Mouse (Mus musculus): ENCODE results near the gene Cdkn1c.
A peak's percentile ranks its signal among the peaks of the same experiment; 100 is the strongest.

Gene Cdkn1c

GRCm38 (mm10) chr7:143473347-143474101 is 12.7 kb upstream of the Cdkn1c start, which contains the start of gene Slc22a18:
Gene Slc22a18, plus strand, starts transcription at chr7:143473736.
- DNase-seq = peak; percentile 58 to 59

DNA sequence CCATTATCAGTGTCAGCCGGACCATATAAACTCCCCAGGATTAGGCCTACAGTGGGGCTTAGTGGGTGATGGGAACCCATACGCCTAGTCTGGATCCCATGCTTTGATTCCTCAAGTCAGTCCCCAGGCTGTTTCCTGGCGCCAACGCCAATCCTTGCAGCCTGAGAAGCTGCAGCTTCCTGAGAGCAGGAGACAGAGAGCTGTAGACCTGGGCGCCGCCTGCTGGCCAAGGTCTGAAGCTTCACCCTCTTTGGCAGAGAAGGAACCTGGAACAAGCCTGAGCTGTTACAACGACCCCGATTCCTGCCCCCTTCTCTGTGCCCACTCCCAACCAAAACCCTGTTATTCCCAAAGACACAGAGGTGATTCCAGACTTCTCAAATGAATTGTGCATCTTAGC is 9.1 kb upstream of the Cdkn1c start:
- DNase-seq = peak; percentile 81 to 85

DNA sequence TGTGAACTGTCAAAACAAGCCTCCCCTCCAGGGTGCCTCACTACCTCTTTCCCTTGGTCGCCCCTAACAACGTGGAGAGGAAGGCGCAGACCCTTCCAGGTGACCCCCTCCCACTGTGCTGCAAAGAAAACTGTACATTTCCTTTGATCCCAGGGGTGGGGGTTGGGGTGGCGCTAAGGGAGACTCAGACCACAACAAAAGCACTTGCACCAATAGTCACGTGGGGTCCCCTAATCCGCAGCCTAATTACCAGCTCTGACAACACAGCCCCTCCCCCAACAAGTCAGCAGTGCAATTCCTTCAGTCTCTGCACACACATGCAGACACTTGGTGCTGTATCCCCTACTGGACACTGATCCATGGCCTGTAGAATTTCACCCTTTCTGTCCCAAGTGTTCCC is 6.9 kb upstream of the Cdkn1c start:
- no peak for DNase-seq

GRCm38 (mm10) chr7:143466099-143466677 is 5.3 kb upstream of the Cdkn1c start:
- DNase-seq = peak; percentile 73 to 89

GRCm38 (mm10) chr7:143464811-143465560 is 4.1 kb upstream of the Cdkn1c start:
- peak; percentile 60 to 72 for DNase-seq

DNA sequence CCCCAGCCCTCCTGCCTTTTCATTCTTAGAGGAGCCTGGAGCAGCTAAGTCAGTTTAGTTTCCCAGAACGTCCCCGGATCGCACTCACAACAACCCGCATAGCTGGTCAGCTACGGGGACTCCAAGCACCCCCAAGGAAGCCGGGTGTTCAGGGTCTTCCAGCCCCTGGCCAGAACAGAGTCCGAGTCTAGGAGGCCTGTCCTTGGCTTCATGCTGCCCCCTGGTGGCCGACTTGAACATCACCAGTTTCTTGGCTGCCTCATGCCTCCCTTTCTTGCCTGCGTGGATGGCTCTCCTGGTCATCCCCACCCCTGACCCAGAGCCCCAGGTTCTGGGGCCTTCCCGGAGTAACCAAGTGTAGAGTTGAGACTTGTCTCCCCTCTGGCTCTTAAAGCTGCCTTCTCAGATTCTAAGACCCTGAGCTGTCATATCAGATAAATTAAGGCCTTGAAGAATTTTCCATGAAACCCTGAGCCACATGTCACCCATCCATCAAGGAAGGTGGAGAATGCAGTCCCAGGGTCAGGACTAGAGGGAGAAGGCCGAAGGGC is 3.1 kb upstream of the Cdkn1c start:
- peak; percentile 78 to 85 for DNase-seq

- DNase-seq = peak in 1 of 2 experiments; percentile 25
Observed at GRCm38 (mm10) chr7:143462516-143462915, 1.7 kb upstream of the Cdkn1c start.

DNA sequence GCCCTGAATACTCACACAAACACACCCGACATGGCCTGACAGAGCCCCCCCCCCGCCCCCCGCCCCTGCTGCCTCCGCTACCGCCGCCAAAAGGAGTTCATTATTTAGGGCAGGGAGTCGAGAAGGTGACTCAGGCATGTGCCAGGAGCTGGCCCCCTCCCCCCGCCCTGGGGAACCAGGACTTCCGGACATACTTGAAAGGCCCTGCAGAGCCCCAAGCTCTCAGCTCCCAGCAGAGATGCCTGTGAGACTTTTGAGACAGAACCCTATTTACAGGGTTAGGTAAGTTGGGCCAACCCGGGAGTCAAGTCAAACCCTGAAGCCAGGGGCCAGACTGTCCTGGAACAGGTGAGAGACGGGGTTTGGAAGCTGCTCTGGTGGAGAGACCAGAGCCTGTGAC is 1.1 kb upstream of the Cdkn1c start:
- peak in 1 of 2 experiments; percentile 24 for DNase-seq

- no peak for DNase-seq
Observed at GRCm38 (mm10) chr7:143461294-143461870, 532 bp upstream of the Cdkn1c start.

DNA sequence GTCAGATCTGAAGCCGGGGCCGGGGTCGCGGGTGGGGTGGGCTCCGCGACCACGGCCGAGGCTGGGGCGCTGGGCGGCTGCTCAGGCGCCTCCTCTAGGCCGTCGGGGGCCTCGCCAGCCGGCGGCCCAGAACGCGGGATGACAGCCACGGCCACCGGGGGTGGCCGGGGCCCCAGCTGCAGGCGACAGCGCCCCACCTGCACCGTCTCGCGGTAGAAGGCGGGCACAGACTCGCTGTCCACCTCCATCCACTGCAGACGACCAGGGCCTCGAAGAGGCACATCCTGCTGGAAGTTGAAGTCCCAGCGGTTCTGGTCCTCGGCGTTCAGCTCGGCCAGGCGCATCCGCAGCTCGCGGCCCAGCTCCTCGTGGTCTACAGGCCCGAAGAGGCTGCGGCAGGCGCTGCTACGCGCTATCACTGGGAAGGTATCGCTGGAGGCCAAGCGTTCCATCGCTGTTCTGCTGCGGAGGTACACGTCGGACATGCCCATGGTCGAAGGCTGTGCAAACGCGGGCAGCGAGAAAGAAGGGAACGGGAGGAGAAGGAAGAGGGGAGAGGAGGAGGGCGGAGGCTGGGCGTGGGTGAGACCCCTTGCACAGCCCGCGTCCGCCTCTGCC is 524 bp downstream of the Cdkn1c start:
- DNase-seq = peak; percentile 31 to 52

DNA sequence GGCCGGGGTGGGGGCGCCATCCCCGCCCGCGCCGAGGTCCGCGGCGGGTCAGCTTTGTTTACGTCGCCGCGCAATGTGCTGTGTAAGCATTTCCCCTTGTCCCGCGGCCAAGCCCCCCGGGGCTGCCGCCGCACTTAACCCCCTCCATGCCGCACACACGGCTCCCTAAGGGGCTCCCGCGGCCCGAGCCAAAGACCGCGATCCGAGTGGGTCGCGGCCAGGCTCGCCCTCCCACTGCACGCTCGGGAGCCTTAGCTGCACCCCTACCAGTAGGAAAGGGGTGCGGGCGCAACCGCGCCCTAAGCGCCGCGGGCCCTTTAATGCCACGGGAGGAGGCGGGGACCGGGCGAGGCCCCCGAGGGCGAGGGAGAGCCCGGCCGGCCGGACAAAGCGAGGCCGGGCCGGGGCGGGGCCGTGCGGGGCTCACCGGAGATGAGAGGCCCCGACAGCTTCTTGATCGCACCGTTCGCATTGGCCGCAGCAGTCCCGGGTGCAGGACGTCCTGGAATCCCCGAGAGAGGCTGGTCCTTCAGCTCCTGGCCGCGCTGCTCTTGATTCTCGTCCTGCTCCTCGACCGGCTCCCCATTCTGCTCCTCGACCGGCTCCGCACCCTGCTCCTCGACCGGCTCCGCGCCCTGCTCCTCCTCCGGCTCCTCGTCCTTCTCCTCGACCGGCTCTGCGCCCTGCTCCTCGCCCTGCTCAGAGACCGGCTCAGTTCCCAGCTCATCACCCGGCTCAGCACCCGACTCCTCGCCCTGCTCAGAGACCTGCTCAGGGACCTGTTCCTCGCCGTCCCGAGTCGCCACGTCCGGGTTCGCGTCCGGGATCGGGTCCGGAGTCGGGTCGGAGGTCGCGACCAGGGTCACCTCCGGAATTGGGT is 1.3 kb downstream of the Cdkn1c start:
- DNase-seq = peak; percentile 64 to 84

- DNase-seq = no peak
Observed at GRCm38 (mm10) chr7:143458963-143459331, 1.9 kb downstream of the Cdkn1c start.

GRCm38 (mm10) chr7:143447130-143447529 is 13.7 kb downstream of the Cdkn1c start:
- no peak for DNase-seq

GRCm38 (mm10) chr7:143445651-143446460 is 15.0 kb downstream of the Cdkn1c start:
- peak in 1 of 2 experiments; percentile 36 for DNase-seq

DNA sequence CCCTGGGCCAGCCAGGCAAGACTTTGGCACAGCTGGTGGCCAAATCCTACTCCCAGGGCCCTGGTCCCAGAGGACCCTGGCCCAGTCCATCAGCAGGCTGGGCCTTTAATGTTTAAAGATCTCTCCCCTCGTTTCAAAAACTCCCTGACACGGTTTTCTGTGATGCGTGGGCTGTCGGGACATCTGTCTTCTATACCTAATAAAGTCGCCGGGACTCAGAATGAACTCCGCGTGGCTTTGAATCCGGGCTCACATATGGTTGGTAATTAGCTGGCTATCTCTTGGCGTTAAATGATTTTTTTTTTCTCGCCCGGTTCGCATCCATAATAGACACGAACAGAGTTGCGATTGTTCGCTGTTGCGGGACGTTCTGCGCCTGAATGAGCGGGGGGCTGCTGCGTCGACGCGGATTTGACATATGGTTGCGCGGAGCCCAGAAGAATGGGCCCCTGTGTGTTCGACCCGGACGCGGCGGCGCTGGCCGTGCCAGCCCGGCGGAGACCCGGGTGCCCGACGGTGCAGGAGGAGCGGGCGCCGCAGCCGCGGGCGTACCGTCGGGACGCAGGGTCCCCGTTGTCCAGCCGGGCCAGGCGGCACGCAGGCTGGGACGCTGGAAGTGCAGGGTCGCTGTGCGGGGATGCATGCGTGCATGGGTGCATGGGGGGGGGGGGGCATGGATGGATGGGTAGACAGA is 15.7 kb downstream of the Cdkn1c start:
- no peak for DNase-seq

- DNase-seq = no peak
Observed at GRCm38 (mm10) chr7:143444580-143444954, 16.3 kb downstream of the Cdkn1c start.

DNA sequence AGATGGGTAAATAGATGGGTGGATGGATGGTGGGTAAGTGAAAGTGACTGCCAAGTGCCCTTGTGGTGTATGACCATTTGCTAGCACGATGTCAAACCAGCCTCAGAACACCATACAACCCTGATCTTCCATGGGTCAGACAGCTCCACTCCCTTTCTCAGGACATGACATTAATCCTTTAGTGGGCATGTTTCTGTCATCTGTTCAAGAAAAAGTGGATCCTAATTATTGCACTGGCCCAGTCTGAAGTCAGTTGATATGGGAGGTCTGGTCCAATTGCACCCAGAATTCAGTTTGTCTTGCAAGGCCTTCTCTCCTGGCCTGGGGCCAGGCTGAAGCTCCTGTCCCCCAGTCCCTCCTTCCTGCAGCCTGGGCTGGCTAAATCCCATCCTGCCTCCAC is 21.9 kb downstream of the Cdkn1c start:
- no peak for DNase-seq

DNA sequence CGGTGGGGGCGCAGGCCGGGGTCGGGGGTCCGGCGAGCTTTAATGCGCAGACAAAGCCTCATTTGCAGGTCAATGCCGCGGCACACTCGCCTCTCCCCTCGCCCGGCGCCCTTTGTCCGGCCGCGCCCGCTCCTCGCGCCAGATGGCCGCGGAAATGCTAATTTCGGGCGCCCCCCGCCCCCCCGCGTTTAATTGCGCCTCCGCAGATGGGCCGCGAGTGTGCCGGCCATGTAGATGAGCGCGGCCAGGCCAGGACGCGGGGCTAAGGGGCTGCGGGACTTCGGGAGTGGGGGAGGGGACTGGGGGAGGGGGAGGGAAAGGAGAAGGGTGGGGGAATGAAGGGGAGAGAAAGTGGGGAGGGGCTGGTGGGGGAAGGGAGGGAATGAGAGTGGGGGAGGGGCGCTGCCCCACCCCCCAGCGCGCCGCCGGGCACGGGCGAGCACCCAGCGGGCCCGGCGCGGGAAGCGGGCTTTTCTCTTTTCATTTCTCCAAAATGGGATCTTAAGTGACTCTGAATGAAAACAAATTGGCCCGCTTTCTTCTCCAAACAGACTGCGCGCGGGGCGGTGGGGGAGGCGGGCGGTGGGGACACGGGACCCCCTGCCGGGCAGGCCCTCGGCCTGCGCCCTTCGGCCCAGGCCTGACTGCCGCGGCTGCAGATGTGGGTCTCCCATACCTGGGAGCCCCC is 22.8 kb downstream of the Cdkn1c start:
- DNase-seq = peak in 1 of 2 experiments; percentile 53

- DNase-seq = no peak
Observed at GRCm38 (mm10) chr7:143437231-143437893, 23.5 kb downstream of the Cdkn1c start.

Measured in lung, postnatal 4 days (tissue).